Mouse (Mus musculus): ENCODE measurements around the gene Upk1b. TPM values are rescaled to one million over a fixed set of nuclear protein-coding genes. Genes with fewer than 3 reads are reported as not detected.

Upk1b gene
- polyA plus RNA-seq, 1 experiment, result 5.3 TPM

GRCm38 (mm10) chr16:38741204-38741903 is 58.8 kb downstream of the Upk1b start:
- no peak for DNase-seq
- Histone ChIP-seq H3K4me3 (ENCODE audit: insufficient read depth, low read depth, low read length) (no peak overlapping the region), H3K4me1 (ENCODE audit: control insufficient read depth, insufficient read depth, low read length) (no peaks in the 10 kb centered on the region), H3K27me3 (replicated peaks; ENCODE audit: control insufficient read depth, insufficient read depth, low read length) (no peaks in the 10 kb centered on the region), H3K36me3 (ENCODE audit: control insufficient read depth, insufficient read depth, low read length) (no peaks in the 10 kb centered on the region), H3K27ac (ENCODE audit: insufficient read depth, low read depth, low read length) (no peak overlapping the region)
- no peak for TF ChIP-seq CTCF (conservative IDR thresholded peaks at IDR 0.05; ENCODE audit: insufficient read depth, insufficient read length, low read depth, low read length)
- TF ChIP-seq POLR2A (IDR thresholded peaks at IDR 0.05; ENCODE audit: low read depth, low read length), result no peak
- 74% methylated on average over 13 of the region's 13 CpGs for WGBS

DNA sequence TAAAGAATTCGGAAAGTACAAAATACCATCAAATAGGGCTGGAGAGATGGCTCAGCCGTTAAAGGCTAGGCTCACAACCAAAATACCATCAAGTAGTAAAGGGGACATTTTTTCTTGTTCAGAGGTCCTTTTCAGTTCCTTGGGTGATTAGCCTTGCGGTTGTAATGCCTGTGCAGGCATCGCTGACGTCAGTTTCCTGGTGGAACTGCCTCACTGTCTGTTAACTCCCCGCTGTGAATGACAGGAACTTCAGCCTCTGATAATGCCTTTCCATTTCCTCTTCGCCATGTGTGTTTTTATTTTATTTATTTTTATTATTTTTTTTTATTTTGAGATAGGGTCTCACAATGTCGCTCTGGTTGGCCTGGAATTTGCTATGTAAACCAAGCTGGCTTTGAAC is 69.2 kb downstream of the Upk1b start:
- 40% methylated on average over 8 of the region's 8 CpGs for WGBS
- no peaks in the 10 kb centered on the region for H3K36me3 ChIP-seq (ENCODE audit: control insufficient read depth, insufficient read depth, low read length)
- H3K27me3 ChIP-seq (replicated peaks; ENCODE audit: control insufficient read depth, insufficient read depth, low read length), result no peaks in the 10 kb centered on the region
- TF ChIP-seq POLR2A (IDR thresholded peaks at IDR 0.05; ENCODE audit: low read depth, low read length) (no peak), CTCF (conservative IDR thresholded peaks at IDR 0.05; ENCODE audit: insufficient read depth, insufficient read length, low read depth, low read length) (no peak)
- no peak overlapping the region for H3K27ac ChIP-seq (ENCODE audit: insufficient read depth, low read depth, low read length)
- H3K4me1 ChIP-seq (ENCODE audit: control insufficient read depth, insufficient read depth, low read length), result no peaks in the 10 kb centered on the region
- H3K4me3 ChIP-seq (ENCODE audit: insufficient read depth, low read depth, low read length), result no peak overlapping the region
- peak; percentile 37 for DNase-seq

DNA sequence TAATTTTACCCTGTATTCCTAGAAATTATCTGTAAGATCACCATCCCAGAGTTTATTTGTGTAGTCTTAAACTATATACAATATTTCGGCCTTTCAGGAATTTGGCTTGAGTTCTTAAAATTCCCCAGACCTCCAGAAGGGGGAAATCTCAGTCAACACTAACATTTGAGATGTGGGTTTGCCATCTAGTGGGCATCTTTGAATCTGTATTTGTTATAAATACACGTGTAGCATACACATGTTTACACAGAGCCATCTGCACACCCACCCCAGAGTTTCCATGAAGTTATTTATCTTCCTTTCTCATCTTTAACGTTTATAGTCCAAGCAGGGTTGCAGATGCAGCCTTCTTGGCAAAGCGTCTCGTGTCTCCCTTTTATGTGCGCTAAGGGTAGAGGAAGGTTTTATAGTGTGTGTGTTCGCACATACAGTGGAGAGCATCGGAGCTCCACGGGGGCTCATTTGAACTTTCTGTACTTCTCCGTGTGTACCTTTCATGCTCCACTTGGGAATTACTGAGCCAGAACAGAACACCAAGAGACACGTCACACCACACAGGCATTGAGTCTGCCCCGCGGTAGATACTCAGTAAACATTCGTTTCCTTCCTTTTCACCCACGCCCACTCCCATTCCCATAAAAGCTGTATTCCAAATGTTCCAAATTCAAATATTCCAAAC is 70.4 kb downstream of the Upk1b start:
- Histone ChIP-seq H3K27ac (ENCODE audit: insufficient read depth, low read depth, low read length) (no peak overlapping the region), H3K36me3 (ENCODE audit: control insufficient read depth, insufficient read depth, low read length) (no peaks in the 10 kb centered on the region), H3K4me1 (ENCODE audit: control insufficient read depth, insufficient read depth, low read length) (no peaks in the 10 kb centered on the region), H3K4me3 (ENCODE audit: insufficient read depth, low read depth, low read length) (0 out of 2 replicates have a peak overlapping the region, but pooled peaks have one; percentile 10), H3K27me3 (replicated peaks; ENCODE audit: control insufficient read depth, insufficient read depth, low read length) (no peaks in the 10 kb centered on the region)
- WGBS, result 15% methylated on average over 15 of the region's 15 CpGs
- DNase-seq, result peak; percentile 72
- TF ChIP-seq CTCF (conservative IDR thresholded peaks at IDR 0.05; ENCODE audit: insufficient read depth, insufficient read length, low read depth, low read length), result no peak
- no peak for TF ChIP-seq POLR2A (IDR thresholded peaks at IDR 0.05; ENCODE audit: low read depth, low read length)

DNA sequence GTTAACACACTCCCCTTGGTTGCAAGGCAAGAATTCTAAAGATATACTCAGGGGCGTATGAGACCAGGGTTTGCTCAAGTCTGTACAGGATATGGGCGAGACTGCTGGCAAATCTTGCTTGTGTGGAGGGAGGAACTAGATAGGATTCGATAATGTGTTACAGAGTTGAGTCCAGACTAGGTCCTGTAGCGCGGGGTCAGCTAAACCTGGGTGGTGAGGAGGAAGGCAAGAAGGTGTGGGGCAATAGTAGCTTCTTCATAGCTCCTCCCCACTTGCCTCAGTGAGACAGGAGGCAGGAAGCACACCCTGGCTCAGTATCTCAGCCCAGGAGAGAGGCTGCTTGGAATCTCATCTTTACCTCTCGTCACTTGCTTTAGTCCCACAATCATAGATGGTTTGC is 71.0 kb downstream of the Upk1b start:
- H3K27ac ChIP-seq (ENCODE audit: insufficient read depth, low read depth, low read length), result no peak overlapping the region
- no peak for DNase-seq
- TF ChIP-seq POLR2A (IDR thresholded peaks at IDR 0.05; ENCODE audit: low read depth, low read length) (no peak), CTCF (conservative IDR thresholded peaks at IDR 0.05; ENCODE audit: insufficient read depth, insufficient read length, low read depth, low read length) (no peak)
- 47% methylated on average over 6 of the region's 6 CpGs for WGBS
- H3K4me3 ChIP-seq (ENCODE audit: insufficient read depth, low read depth, low read length), result no peak overlapping the region
- no peaks in the 10 kb centered on the region for H3K27me3 ChIP-seq (replicated peaks; ENCODE audit: control insufficient read depth, insufficient read depth, low read length)
- no peaks in the 10 kb centered on the region for H3K36me3 ChIP-seq (ENCODE audit: control insufficient read depth, insufficient read depth, low read length)
- no peaks in the 10 kb centered on the region for H3K4me1 ChIP-seq (ENCODE audit: control insufficient read depth, insufficient read depth, low read length)

DNA sequence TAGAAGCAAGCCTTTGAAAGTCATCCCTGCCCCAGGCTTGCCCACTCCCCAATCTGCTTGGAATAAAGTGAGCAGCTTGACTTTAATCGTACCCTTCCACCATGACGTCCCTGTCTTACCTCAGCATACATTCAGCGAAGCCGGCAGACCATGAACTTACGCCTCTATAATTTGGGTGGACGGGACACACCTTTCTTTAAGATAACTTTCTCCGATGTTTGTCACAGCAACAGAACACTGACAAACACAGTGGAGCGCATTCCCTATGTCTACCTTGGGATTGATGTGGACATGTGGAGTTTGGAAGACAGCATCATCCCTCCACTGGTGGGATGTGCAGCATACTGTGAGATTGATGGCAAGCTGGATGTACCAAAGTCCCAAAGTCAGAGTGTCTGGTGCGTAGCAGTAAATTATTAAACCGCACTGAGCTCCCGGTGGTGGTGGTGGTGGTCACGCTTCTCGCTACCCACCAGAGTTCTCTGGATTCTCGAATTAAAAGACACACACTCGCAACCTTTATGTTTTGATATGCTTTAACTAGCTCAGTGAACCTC is 71.5 kb downstream of the Upk1b start:
- no peak overlapping the region for H3K27ac ChIP-seq (ENCODE audit: insufficient read depth, low read depth, low read length)
- H3K36me3 ChIP-seq (ENCODE audit: control insufficient read depth, insufficient read depth, low read length), result no peaks in the 10 kb centered on the region

GRCm38 (mm10) chr16:38724974-38725373 is 75.2 kb downstream of the Upk1b start:
- Histone ChIP-seq H3K4me3 (ENCODE audit: insufficient read depth, low read depth, low read length) (0 out of 2 replicates have a peak overlapping the region, but pooled peaks have one; percentile 11), H3K4me1 (ENCODE audit: control insufficient read depth, insufficient read depth, low read length) (no peaks in the 10 kb centered on the region), H3K27ac (ENCODE audit: insufficient read depth, low read depth, low read length) (peak overlapping the region; percentile 93), H3K36me3 (ENCODE audit: control insufficient read depth, insufficient read depth, low read length) (no peaks in the 10 kb centered on the region), H3K27me3 (replicated peaks; ENCODE audit: control insufficient read depth, insufficient read depth, low read length) (no peaks in the 10 kb centered on the region)
- DNase-seq, result peak; percentile 75
- TF ChIP-seq POLR2A (IDR thresholded peaks at IDR 0.05; ENCODE audit: low read depth, low read length) (no peak), CTCF (conservative IDR thresholded peaks at IDR 0.05; ENCODE audit: insufficient read depth, insufficient read length, low read depth, low read length) (no peak)
- WGBS, result 72% methylated on average over 13 of the region's 13 CpGs

More for the DNA sequence above, 71.5 kb downstream of the Upk1b start:
- no peaks in the 10 kb centered on the region for H3K27me3 ChIP-seq (replicated peaks; ENCODE audit: control insufficient read depth, insufficient read depth, low read length)
- no peaks in the 10 kb centered on the region for H3K4me1 ChIP-seq (ENCODE audit: control insufficient read depth, insufficient read depth, low read length)
- TF ChIP-seq POLR2A (IDR thresholded peaks at IDR 0.05; ENCODE audit: low read depth, low read length) (no peak), CTCF (conservative IDR thresholded peaks at IDR 0.05; ENCODE audit: insufficient read depth, insufficient read length, low read depth, low read length) (no peak)
- peak; percentile 31 for DNase-seq
- WGBS, result 69% methylated on average over 15 of the region's 15 CpGs
- no peak overlapping the region for H3K4me3 ChIP-seq (ENCODE audit: insufficient read depth, low read depth, low read length)

GRCm38 (mm10) chr16:38724256-38724655 is 75.9 kb downstream of the Upk1b start:
- Histone ChIP-seq H3K4me1 (ENCODE audit: control insufficient read depth, insufficient read depth, low read length) (no peaks in the 10 kb centered on the region), H3K27ac (ENCODE audit: insufficient read depth, low read depth, low read length) (peak overlapping the region; percentile 93), H3K4me3 (ENCODE audit: insufficient read depth, low read depth, low read length) (peak overlapping the region; percentile 39; the same call in 1 of the 2 replicates), H3K36me3 (ENCODE audit: control insufficient read depth, insufficient read depth, low read length) (no peaks in the 10 kb centered on the region), H3K27me3 (replicated peaks; ENCODE audit: control insufficient read depth, insufficient read depth, low read length) (no peaks in the 10 kb centered on the region)
- WGBS, result 58% methylated on average over 8 of the region's 8 CpGs
- DNase-seq, result peak; percentile 44
- TF ChIP-seq CTCF (conservative IDR thresholded peaks at IDR 0.05; ENCODE audit: insufficient read depth, insufficient read length, low read depth, low read length), result no peak

Other genes starting within 250 kb of the Upk1b start
- 42.9 and 48.7 TPM in 2 replicates for gene Tmem39a, start 241.6 kb downstream of the Upk1b start, polyA plus RNA-seq (2012; rRNA removed)
- gene Arhgap31, start 87.1 kb downstream of the Upk1b start, polyA plus RNA-seq (2012; rRNA removed), result 5.8 and 6.9 TPM in 2 replicates
- gene B4galt4, start 58.1 kb downstream of the Upk1b start, polyA plus RNA-seq (2012; rRNA removed), result 5.0 and 5.4 TPM in 2 replicates
- gene 4930435E12Rik, start 28.4 kb upstream of the Upk1b start, polyA plus RNA-seq (2012; rRNA removed), result not detected in 2 replicates
- gene Igsf11, start 92.3 kb upstream of the Upk1b start, polyA plus RNA-seq (2012; rRNA removed), result 67.6 and 79.1 TPM in 2 replicates

Measured in kidney, adult 2 months (tissue).